Mouse (Mus musculus): Measurements from ENCODE around the gene Bnipl. TPM values are rescaled to one million over a fixed set of nuclear protein-coding genes. Genes with fewer than 3 reads are reported as not detected.

Bnipl gene
- polyA plus RNA-seq, 1 experiment: 0.61 TPM

DNA sequence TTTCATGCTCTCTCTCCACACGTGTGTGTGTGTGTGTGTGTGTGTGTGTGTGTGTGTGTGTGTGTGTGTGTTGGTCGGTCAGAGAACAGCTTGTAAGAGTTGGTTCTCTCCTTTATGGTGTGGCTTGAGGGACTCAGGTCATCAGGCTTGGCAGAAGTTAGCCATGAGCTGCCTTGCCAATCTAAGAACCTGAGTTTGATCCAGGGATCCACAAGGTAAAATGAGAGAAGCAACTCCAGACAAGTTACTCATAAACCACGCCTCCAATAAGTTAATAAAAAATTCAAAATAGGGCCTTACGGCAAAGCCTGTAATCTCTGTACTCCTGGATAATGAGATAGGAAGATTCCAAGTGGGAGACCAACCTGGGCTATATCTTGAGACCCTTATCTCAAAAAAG, 42.7 kb downstream of the Bnipl start:
- no peak for TF ChIP-seq POLR2A (IDR thresholded peaks at IDR 0.05; ENCODE audit: extremely low read depth, insufficient read depth, low read length)
- no peak for TF ChIP-seq CTCF (IDR thresholded peaks at IDR 0.05; ENCODE audit: extremely low read depth, insufficient read depth, low read length)
- Histone ChIP-seq H3K4me3 (ENCODE audit: insufficient read depth, low read length) (no peak overlapping the region), H3K27ac (ENCODE audit: insufficient read depth, low read length) (no peak overlapping the region), H3K4me1 (ENCODE audit: control insufficient read depth, insufficient read depth, low read length) (peaks cover 2% of the 10 kb centered on the region; the same call in 1 of the 2 replicates)

DNA sequence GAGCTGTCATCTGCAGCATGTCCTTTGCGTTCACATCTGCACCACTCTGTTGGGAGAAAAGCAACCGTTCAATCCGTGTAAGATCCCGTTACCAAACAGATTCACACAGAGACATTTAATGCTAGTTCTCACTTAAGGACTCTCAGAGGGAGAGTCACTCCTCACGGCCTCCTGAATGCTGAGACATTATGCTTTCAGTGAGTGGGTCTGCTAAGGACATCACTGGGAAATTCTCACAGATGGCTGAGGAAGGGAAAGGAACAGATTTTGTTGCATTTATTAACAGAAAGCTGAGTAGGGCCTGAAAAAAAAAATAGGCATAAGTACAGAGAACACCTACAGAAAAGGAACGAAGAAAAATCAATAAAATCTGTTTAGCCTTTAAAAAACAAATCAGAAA, 47.1 kb downstream of the Bnipl start:
- H3K27ac ChIP-seq (ENCODE audit: insufficient read depth, low read length): no peak overlapping the region

DNA sequence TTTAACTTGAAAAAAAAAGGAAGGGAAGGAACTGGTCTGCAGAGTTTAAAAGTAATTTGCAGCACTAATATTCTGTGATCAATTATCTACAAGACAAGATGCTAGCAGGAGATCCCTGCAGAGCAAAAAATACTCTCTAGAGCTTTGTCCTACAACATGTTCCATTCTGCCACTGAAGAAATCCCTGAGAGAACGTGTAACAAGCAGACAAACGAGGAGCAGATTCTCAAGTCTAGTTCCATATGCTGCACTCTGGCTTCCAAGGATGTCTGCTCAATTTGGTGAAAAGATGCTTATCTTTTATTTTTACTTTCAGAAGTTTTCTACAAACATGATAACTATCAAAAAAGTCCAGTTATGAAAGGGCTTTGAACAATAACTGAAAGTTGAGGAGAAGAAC, 50.4 kb downstream of the Bnipl start:
- Histone ChIP-seq H3K4me1 (ENCODE audit: control insufficient read depth, insufficient read depth, low read length) (peaks cover 6% of the 10 kb centered on the region; the same call in 1 of the 2 replicates), H3K4me3 (ENCODE audit: insufficient read depth, low read length) (no peak overlapping the region), H3K27ac (ENCODE audit: insufficient read depth, low read length) (no peak overlapping the region)
- TF ChIP-seq CTCF (IDR thresholded peaks at IDR 0.05; ENCODE audit: extremely low read depth, insufficient read depth, low read length) (no peak), POLR2A (IDR thresholded peaks at IDR 0.05; ENCODE audit: extremely low read depth, insufficient read depth, low read length) (no peak)

More for the DNA sequence above, 47.1 kb downstream of the Bnipl start:
- H3K4me1 ChIP-seq (ENCODE audit: control insufficient read depth, insufficient read depth, low read length): peaks cover 6% of the 10 kb centered on the region; the same call in 1 of the 2 replicates
- TF ChIP-seq CTCF (IDR thresholded peaks at IDR 0.05; ENCODE audit: extremely low read depth, insufficient read depth, low read length) (no peak), POLR2A (IDR thresholded peaks at IDR 0.05; ENCODE audit: extremely low read depth, insufficient read depth, low read length) (no peak)
- H3K4me3 ChIP-seq (ENCODE audit: insufficient read depth, low read length): no peak overlapping the region

DNA sequence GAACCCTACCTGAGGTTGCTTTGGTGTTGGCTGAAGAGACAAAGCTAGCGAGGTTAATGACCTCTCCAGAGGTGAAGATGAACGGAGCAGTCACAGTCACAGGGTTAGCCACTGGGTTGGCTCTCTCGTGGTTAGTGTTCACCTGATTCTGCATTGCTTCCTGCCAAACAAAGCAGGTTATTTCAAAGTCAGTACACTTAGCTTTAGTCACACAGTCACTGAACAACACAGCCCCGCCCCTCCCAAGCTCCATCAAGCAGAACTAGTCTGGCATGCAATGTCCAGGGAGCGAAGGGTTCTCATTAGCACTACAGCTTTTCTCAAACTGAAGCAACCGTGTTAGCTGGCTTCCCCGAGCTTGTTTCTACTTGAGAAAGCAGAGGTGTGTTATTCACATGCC, 50.9 kb downstream of the Bnipl start:
- TF ChIP-seq POLR2A (IDR thresholded peaks at IDR 0.05; ENCODE audit: extremely low read depth, insufficient read depth, low read length) (no peak), CTCF (IDR thresholded peaks at IDR 0.05; ENCODE audit: extremely low read depth, insufficient read depth, low read length) (no peak)
- peaks cover 6% of the 10 kb centered on the region; the same call in 1 of the 2 replicates for H3K4me1 ChIP-seq (ENCODE audit: control insufficient read depth, insufficient read depth, low read length)
- H3K27ac ChIP-seq (ENCODE audit: insufficient read depth, low read length): no peak overlapping the region
- H3K4me3 ChIP-seq (ENCODE audit: insufficient read depth, low read length): no peak overlapping the region

DNA sequence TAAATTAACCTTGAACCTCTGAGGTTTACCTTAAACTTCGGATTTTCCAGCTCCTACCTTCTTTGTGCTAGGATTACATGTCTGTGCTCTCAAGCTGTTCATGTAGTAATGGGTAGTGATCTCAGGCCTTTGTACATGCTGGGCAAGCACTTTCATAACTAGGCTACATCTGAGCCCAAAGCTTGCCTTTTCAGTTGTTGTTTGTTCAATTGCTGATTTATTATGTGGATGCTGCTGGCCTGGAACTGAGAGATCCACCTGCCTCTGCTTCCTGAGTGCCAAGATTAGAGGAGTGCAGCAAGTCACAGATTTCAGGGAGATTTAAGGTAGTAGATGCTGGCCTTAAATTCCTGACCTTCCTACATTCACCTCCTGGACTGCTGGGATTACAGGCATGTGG, 51.9 kb downstream of the Bnipl start:
- H3K27ac ChIP-seq (ENCODE audit: insufficient read depth, low read length): no peak overlapping the region
- no peak overlapping the region for H3K4me3 ChIP-seq (ENCODE audit: insufficient read depth, low read length)
- H3K4me1 ChIP-seq (ENCODE audit: control insufficient read depth, insufficient read depth, low read length): peaks cover 6% of the 10 kb centered on the region; the same call in 1 of the 2 replicates
- TF ChIP-seq POLR2A (IDR thresholded peaks at IDR 0.05; ENCODE audit: extremely low read depth, insufficient read depth, low read length): no peak

DNA sequence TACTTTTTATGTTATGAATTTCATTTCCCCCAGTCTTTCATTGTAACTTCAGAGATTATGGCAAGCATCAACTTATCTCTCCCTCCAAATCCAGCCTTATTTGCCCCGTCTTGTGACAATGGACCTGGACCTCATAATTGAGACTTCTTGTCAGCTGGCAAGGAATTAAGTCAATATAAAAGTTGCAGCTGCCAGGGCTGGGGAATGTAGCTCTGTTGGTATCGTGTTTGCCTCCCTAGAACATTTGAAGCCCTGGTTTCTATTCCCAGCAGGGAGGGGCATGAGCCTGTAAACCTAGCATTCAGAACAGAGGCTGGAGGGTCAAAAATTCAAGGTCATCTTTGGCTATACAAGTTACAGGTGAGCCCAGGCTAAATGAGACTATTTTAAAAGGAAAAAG, 55.2 kb downstream of the Bnipl start:
- TF ChIP-seq CTCF (IDR thresholded peaks at IDR 0.05; ENCODE audit: extremely low read depth, insufficient read depth, low read length) (no peak), POLR2A (IDR thresholded peaks at IDR 0.05; ENCODE audit: extremely low read depth, insufficient read depth, low read length) (no peak)
- Histone ChIP-seq H3K4me1 (ENCODE audit: control insufficient read depth, insufficient read depth, low read length) (peaks cover 2% of the 10 kb centered on the region; the same call in 1 of the 2 replicates), H3K27ac (ENCODE audit: insufficient read depth, low read length) (no peak overlapping the region), H3K4me3 (ENCODE audit: insufficient read depth, low read length) (no peak overlapping the region)

DNA sequence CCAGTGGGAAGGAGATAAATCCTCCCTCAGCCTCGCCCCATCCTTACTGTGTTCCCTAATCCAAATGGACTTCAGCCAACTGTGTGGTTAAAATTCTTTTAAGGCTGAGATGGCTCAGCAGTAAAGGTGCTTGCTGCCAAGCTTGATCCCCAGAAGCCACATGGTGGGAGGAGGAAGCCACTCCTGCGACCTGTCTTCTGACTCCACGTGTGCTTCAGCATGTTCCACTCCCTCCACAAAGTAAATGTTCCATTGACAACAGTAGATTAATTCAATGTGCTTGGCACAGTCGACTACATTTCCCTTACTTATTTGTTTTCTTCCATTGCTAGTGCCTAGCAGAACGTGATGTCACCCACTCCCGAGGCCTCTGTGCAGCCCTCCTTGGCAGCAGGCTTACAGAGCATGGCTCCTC, 56.3 kb downstream of the Bnipl start:
- H3K4me1 ChIP-seq (ENCODE audit: control insufficient read depth, insufficient read depth, low read length): no peaks in the 10 kb centered on the region
- no peak overlapping the region for H3K27ac ChIP-seq (ENCODE audit: insufficient read depth, low read length)
- TF ChIP-seq POLR2A (IDR thresholded peaks at IDR 0.05; ENCODE audit: extremely low read depth, insufficient read depth, low read length) (no peak), CTCF (IDR thresholded peaks at IDR 0.05; ENCODE audit: extremely low read depth, insufficient read depth, low read length) (no peak)
- H3K4me3 ChIP-seq (ENCODE audit: insufficient read depth, low read length): no peak overlapping the region

Other genes starting within 250 kb of the Bnipl start
- 15.8 and 17.5 TPM in 2 replicates for gene Zfp687, start 235.7 kb downstream of the Bnipl start, polyA plus RNA-seq (2012; rRNA removed)
- 193 and 203 TPM in 2 replicates for gene Psmd4, start 208.6 kb downstream of the Bnipl start, polyA plus RNA-seq (2012; rRNA removed)
- gene Pip5k1a, start 144.3 kb downstream of the Bnipl start, polyA plus RNA-seq (2012; rRNA removed): 41.1 and 41.7 TPM in 2 replicates
- 48.0 and 52.4 TPM in 2 replicates for gene Vps72, start 140.2 kb downstream of the Bnipl start, polyA plus RNA-seq (2012; rRNA removed)
- gene Tmod4, start 126.7 kb downstream of the Bnipl start, polyA plus RNA-seq (2012; rRNA removed): 0.72 and 0.77 TPM in 2 replicates
- gene Scnm1, start 117.2 kb downstream of the Bnipl start, polyA plus RNA-seq (2012; rRNA removed): 114 and 124 TPM in 2 replicates
- 21.4 and 21.6 TPM in 2 replicates for gene Lysmd1, start 117.1 kb downstream of the Bnipl start, polyA plus RNA-seq (2012; rRNA removed)
- 5.1 and 5.2 TPM in 2 replicates for gene Tnfaip8l2, start 108.8 kb downstream of the Bnipl start, polyA plus RNA-seq (2012; rRNA removed)
- gene Sema6c, start 90.7 kb downstream of the Bnipl start, polyA plus RNA-seq (2012; rRNA removed): 26.1 and 29.0 TPM in 2 replicates
- 12.1 and 12.8 TPM in 2 replicates for gene Gabpb2, start 33.3 kb downstream of the Bnipl start, polyA plus RNA-seq (2012; rRNA removed)
- 65.4 and 66.6 TPM in 2 replicates for gene Cdc42se1, start 22.5 kb downstream of the Bnipl start, polyA plus RNA-seq (2012; rRNA removed)
- 428 and 469 TPM in 2 replicates for gene Mllt11, start 19.0 kb downstream of the Bnipl start, polyA plus RNA-seq (2012; rRNA removed)
- gene Gm128, start 9.6 kb downstream of the Bnipl start, polyA plus RNA-seq (2012; rRNA removed): 0.23 and 0.25 TPM in 2 replicates
- gene Mindy1, start 30.2 kb upstream of the Bnipl start, polyA plus RNA-seq (2012; rRNA removed): 29.6 and 33.9 TPM in 2 replicates
- gene Prune1, start 30.9 kb upstream of the Bnipl start, polyA plus RNA-seq (2012; rRNA removed): 24.8 and 26.2 TPM in 2 replicates
- gene Anxa9, start 56.0 kb upstream of the Bnipl start, polyA plus RNA-seq (2012; rRNA removed): 2.3 and 2.4 TPM in 2 replicates
- gene Cers2, start 63.6 kb upstream of the Bnipl start, polyA plus RNA-seq (2012; rRNA removed): 101 and 110 TPM in 2 replicates
- 34.6 and 37.5 TPM in 2 replicates for gene Setdb1, start 106.0 kb upstream of the Bnipl start, polyA plus RNA-seq (2012; rRNA removed)
- not detected in 2 replicates for gene 4930558C23Rik, start 151.6 kb upstream of the Bnipl start, polyA plus RNA-seq (2012; rRNA removed)
- gene Arnt, start 183.2 kb upstream of the Bnipl start, polyA plus RNA-seq (2012; rRNA removed): 42.3 and 47.6 TPM in 2 replicates
- gene Ctsk, start 248.1 kb upstream of the Bnipl start, polyA plus RNA-seq (2012; rRNA removed): 5.5 and 6.7 TPM in 2 replicates